Mouse (Mus musculus) liver, embryonic 14.5 days (tissue): ENCODE measurements around the gene Fgfr2.

Source experiments
- CTCF ChIP-seq: IDR thresholded peaks from 2 replicates; pipeline ENCODE4 v1.5.1; 2016; ENCODE audit warnings: antibody characterized with exemption, low read depth, control low read depth
- EP300 ChIP-seq: IDR thresholded peaks from 2 replicates; pipeline ENCODE4 v1.6.1; 2016; ENCODE audit warnings: antibody characterized with exemption, low read depth

DNA sequence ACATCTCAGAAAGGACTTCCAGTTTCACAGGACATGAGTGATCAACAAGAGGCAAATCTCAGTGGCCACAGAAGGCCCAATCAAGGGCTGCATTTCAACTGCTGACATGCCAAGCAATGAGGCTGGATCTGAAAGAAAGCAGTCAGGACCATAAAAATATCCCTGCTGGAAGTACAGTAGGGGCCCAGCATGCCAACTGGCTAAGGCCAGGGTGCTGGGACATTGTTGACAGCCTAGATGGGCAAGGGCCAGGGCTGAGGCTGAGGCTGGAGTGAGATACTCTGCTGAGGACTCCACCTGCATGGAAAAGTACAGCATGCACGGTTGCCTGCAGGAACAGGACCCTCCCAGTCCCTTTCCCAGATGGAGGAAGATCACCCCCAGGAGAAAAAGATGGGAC lies 926.6 kb downstream of the Fgfr2 start:
- TF ChIP-seq CTCF (no peak), EP300 (no peak)
